Mouse (Mus musculus) testis, adult 2 months (tissue): ENCODE measurements around the gene Ntrk2.

ENCODE experiments used
- CTCF ChIP-seq: fragments of 200-500 bp; IDR thresholded peaks from 2 replicates; pipeline ENCODE4 v1.5.1; 2012; ENCODE audit warnings: low read depth, mild to moderate bottlenecking, inconsistent platforms, low read length, moderate library complexity; ENCODE audit not compliant: control insufficient read depth, insufficient read depth, insufficient replicate concordance
- POLR2A ChIP-seq: fragments of 200-500 bp; IDR thresholded peaks from 2 replicates; pipeline ENCODE4 v1.6.1; 2012; ENCODE audit warnings: low read depth, mild to moderate bottlenecking, inconsistent platforms, low read length, moderate library complexity; ENCODE audit not compliant: control insufficient read depth

DNA sequence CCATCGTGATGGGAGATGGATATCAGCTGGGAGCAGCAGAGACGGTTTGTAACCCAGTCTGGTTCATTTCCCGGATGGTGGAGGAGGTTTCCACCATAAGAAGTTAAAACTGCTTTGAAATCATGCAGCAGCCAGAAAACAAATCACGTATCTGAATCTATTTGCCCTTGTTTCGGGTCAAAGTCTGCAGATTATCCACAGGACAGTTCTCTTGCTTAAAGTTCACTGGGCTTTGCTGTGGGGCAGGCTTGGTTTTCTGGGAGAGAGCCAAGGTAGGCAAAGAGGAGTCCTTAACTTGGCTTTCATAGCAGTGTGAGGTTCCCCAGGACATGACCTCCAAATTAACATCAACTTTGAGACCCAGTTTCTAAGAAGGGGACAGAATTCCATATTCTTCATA lies 203.5 kb downstream of the Ntrk2 start:
- TF ChIP-seq CTCF: no peak
- no peak for TF ChIP-seq POLR2A
